Mouse (Mus musculus): ENCODE measurements at regions not wholly inside any gene's neighbourhood (a gene's known extent, or its start where the extent isn't known, plus 50 kb on each side); places are given as distances from the start of the nearest gene placed in this dataset.

- ATAC-seq: no peak
- Histone ChIP-seq H3K4me2 (replicated peaks; ENCODE audit: low read depth) (no peak overlapping the region), H3K27me3 (replicated peaks; ENCODE audit: control insufficient read depth, insufficient read depth, low read length) (no peaks in the 10 kb centered on the region), H3K36me3 (ENCODE audit: control insufficient read depth, insufficient read depth) (no peaks in the 10 kb centered on the region), H3K27ac (ENCODE audit: low read depth, low read length) (no peak overlapping the region), H3K9me3 (ENCODE audit: control insufficient read depth) (no peaks in the 10 kb centered on the region), H3K4me3 (ENCODE audit: low read depth, low read length) (no peak overlapping the region), H3K9ac (ENCODE audit: low read depth, low read length) (no peak overlapping the region), H3K4me1 (replicated peaks; ENCODE audit: control insufficient read depth, insufficient read depth, low read length) (no peaks in the 10 kb centered on the region)
- WGBS: 86% methylated on average over 9 of the region's 9 CpGs
- TF ChIP-seq CTCF (IDR thresholded peaks at IDR 0.05; ENCODE audit: low read depth): no peak
Observed at GRCm38 (mm10) chr1:184480571-184481220, 251.7 kb downstream of the Hlx start.

GRCm38 (mm10) chr1:184478006-184478405, 254.4 kb downstream of the Hlx start:
- no peaks in the 10 kb centered on the region for H3K9me3 ChIP-seq (ENCODE audit: control insufficient read depth)
- H3K9ac ChIP-seq (ENCODE audit: low read depth, low read length): no peak overlapping the region
- H3K4me1 ChIP-seq (replicated peaks; ENCODE audit: control insufficient read depth, insufficient read depth, low read length): no peaks in the 10 kb centered on the region
- H3K27ac ChIP-seq (ENCODE audit: low read depth, low read length): no peak overlapping the region
- no peak for ATAC-seq
- H3K4me2 ChIP-seq (replicated peaks; ENCODE audit: low read depth): no peak overlapping the region
- H3K27me3 ChIP-seq (replicated peaks; ENCODE audit: control insufficient read depth, insufficient read depth, low read length): no peaks in the 10 kb centered on the region
- no peaks in the 10 kb centered on the region for H3K36me3 ChIP-seq (ENCODE audit: control insufficient read depth, insufficient read depth)
- WGBS: 54% methylated on average over 7 of the region's 7 CpGs
- H3K4me3 ChIP-seq (ENCODE audit: low read depth, low read length): no peak overlapping the region
- no peak for TF ChIP-seq CTCF (IDR thresholded peaks at IDR 0.05; ENCODE audit: low read depth)

- no peak for ATAC-seq
- WGBS: 48% methylated on average over 9 of the region's 9 CpGs
Observed at GRCm38 (mm10) chr1:184462481-184463124, 269.8 kb downstream of the Hlx start.

GRCm38 (mm10) chr1:184461411-184461810, 271.0 kb downstream of the Hlx start:
- Histone ChIP-seq H3K36me3 (ENCODE audit: control insufficient read depth, insufficient read depth) (no peaks in the 10 kb centered on the region), H3K4me1 (replicated peaks; ENCODE audit: control insufficient read depth, insufficient read depth, low read length) (no peaks in the 10 kb centered on the region), H3K9me3 (ENCODE audit: control insufficient read depth) (no peaks in the 10 kb centered on the region), H3K4me3 (ENCODE audit: low read depth, low read length) (no peak overlapping the region), H3K4me2 (replicated peaks; ENCODE audit: low read depth) (no peak overlapping the region), H3K27me3 (replicated peaks; ENCODE audit: control insufficient read depth, insufficient read depth, low read length) (no peaks in the 10 kb centered on the region), H3K27ac (ENCODE audit: low read depth, low read length) (no peak overlapping the region), H3K9ac (ENCODE audit: low read depth, low read length) (no peak overlapping the region)
- ATAC-seq: no peak
- no peak for TF ChIP-seq CTCF (IDR thresholded peaks at IDR 0.05; ENCODE audit: low read depth)

More at GRCm38 (mm10) chr1:184462481-184463124, 269.8 kb downstream of the Hlx start:
- H3K4me1 ChIP-seq (replicated peaks; ENCODE audit: control insufficient read depth, insufficient read depth, low read length): no peaks in the 10 kb centered on the region
- no peaks in the 10 kb centered on the region for H3K9me3 ChIP-seq (ENCODE audit: control insufficient read depth)
- H3K27me3 ChIP-seq (replicated peaks; ENCODE audit: control insufficient read depth, insufficient read depth, low read length): no peaks in the 10 kb centered on the region
- no peak overlapping the region for H3K4me3 ChIP-seq (ENCODE audit: low read depth, low read length)
- TF ChIP-seq CTCF (IDR thresholded peaks at IDR 0.05; ENCODE audit: low read depth): no peak
- H3K36me3 ChIP-seq (ENCODE audit: control insufficient read depth, insufficient read depth): no peaks in the 10 kb centered on the region
- H3K4me2 ChIP-seq (replicated peaks; ENCODE audit: low read depth): no peak overlapping the region
- no peak overlapping the region for H3K27ac ChIP-seq (ENCODE audit: low read depth, low read length)
- no peak overlapping the region for H3K9ac ChIP-seq (ENCODE audit: low read depth, low read length)

GRCm38 (mm10) chr1:184456727-184457126, 275.7 kb downstream of the Hlx start:
- H3K4me3 ChIP-seq (ENCODE audit: low read depth, low read length): no peak overlapping the region
- no peak overlapping the region for H3K4me2 ChIP-seq (replicated peaks; ENCODE audit: low read depth)
- H3K36me3 ChIP-seq (ENCODE audit: control insufficient read depth, insufficient read depth): no peaks in the 10 kb centered on the region
- no peaks in the 10 kb centered on the region for H3K9me3 ChIP-seq (ENCODE audit: control insufficient read depth)
- no peak for ATAC-seq
- H3K9ac ChIP-seq (ENCODE audit: low read depth, low read length): no peak overlapping the region
- WGBS: 79% methylated on average over 8 of the region's 8 CpGs
- no peak overlapping the region for H3K27ac ChIP-seq (ENCODE audit: low read depth, low read length)
- H3K27me3 ChIP-seq (replicated peaks; ENCODE audit: control insufficient read depth, insufficient read depth, low read length): no peaks in the 10 kb centered on the region
- H3K4me1 ChIP-seq (replicated peaks; ENCODE audit: control insufficient read depth, insufficient read depth, low read length): no peaks in the 10 kb centered on the region
- TF ChIP-seq CTCF (IDR thresholded peaks at IDR 0.05; ENCODE audit: low read depth): no peak

- Histone ChIP-seq H3K9me3 (ENCODE audit: control insufficient read depth) (no peaks in the 10 kb centered on the region), H3K4me2 (replicated peaks; ENCODE audit: low read depth) (no peak overlapping the region), H3K27me3 (replicated peaks; ENCODE audit: control insufficient read depth, insufficient read depth, low read length) (no peaks in the 10 kb centered on the region), H3K4me3 (ENCODE audit: low read depth, low read length) (no peak overlapping the region), H3K4me1 (replicated peaks; ENCODE audit: control insufficient read depth, insufficient read depth, low read length) (no peaks in the 10 kb centered on the region), H3K36me3 (ENCODE audit: control insufficient read depth, insufficient read depth) (no peaks in the 10 kb centered on the region), H3K27ac (ENCODE audit: low read depth, low read length) (no peak overlapping the region), H3K9ac (ENCODE audit: low read depth, low read length) (no peak overlapping the region)
- TF ChIP-seq CTCF (IDR thresholded peaks at IDR 0.05; ENCODE audit: low read depth): no peak
- no peak for ATAC-seq
- 90% methylated on average over 4 of the region's 4 CpGs for WGBS
Observed at GRCm38 (mm10) chr1:184454381-184454780, 278.0 kb downstream of the Hlx start.

All from intestine, postnatal 0 days (tissue).